Mouse (Mus musculus) heart, adult 2 months (tissue): ENCODE data around the gene Vmn1r55. TPM values are rescaled to one million over a fixed set of nuclear protein-coding genes. Genes with fewer than 3 reads are reported as not detected.

ENCODE experiments used
- DNase-seq, 2 experiments: peaks; one replicate each; pipeline ENCODE4 v3.0.0; 2021
- H3K27ac ChIP-seq: fragments of 200-600 bp; 2 replicates; pipeline ENCODE4 v1.8.1; 2022
- H3K27me3 ChIP-seq: fragments of 200-500 bp; 2 replicates; pipeline ENCODE4 v1.6.1; 2012; ENCODE audit warnings: mild to moderate bottlenecking, low read length, inconsistent platforms, mixed read lengths; ENCODE audit not compliant: control insufficient read depth, insufficient read depth
- H3K36me3 ChIP-seq: fragments of 200-500 bp; 2 replicates; pipeline ENCODE4 v1.6.1; 2012; ENCODE audit warnings: low read length, inconsistent platforms; ENCODE audit not compliant: control insufficient read depth, insufficient read depth
- H3K4me1 ChIP-seq: fragments of 200-500 bp; 2 replicates; pipeline ENCODE4 v1.6.1; 2011; ENCODE audit warnings: low read length; ENCODE audit not compliant: control insufficient read depth, insufficient read depth
- H3K4me3 ChIP-seq: fragments of 200-600 bp; 2 replicates; pipeline ENCODE4 v1.8.1; 2022
- H3K79me2 ChIP-seq: fragments of 200-500 bp; replicated peaks from 2 replicates; pipeline ENCODE4 v1.6.1; 2012; ENCODE audit warnings: mild to moderate bottlenecking, inconsistent platforms, low read length, moderate library complexity, mixed read lengths; ENCODE audit not compliant: control insufficient read depth, insufficient read depth
- H3K9ac ChIP-seq: fragments of 200-500 bp; 2 replicates; pipeline ENCODE4 v1.6.1; 2012; ENCODE audit warnings: low read depth, mild to moderate bottlenecking, control low read depth, inconsistent platforms, low read length, mixed read lengths
- CTCF ChIP-seq: fragments of 200-600 bp; IDR thresholded peaks from 2 replicates; pipeline ENCODE4 v1.8.1; 2022; ENCODE audit warnings: antibody characterized with exemption, mild to moderate bottlenecking, moderate library complexity
- EP300 ChIP-seq: fragments of 200-500 bp; IDR thresholded peaks from 2 replicates; pipeline ENCODE4 v1.6.1; 2011; ENCODE audit warnings: low read depth, low read length, control low read depth; ENCODE audit not compliant: insufficient read depth
- POLR2A ChIP-seq: fragments of 200-500 bp; IDR thresholded peaks from 2 replicates; pipeline ENCODE4 v1.6.1; 2011; ENCODE audit warnings: mild to moderate bottlenecking, low read depth, low read length, control low read depth; ENCODE audit not compliant: insufficient read depth
- WGBS: fragments of 180-500 bp; shearing (Covaris S2); methylation state at CpG from one replicate; pipeline ENCODE4 v1.1.7; 2018; 5-methylcytosine and 5-hydroxymethylcytosine counted together
- intact Hi-C: fragments of 180-260 bp; cut with DNase I; formaldehyde crosslinking; loops from one replicate; pipeline ENCODE4 v1.15.1; 2025
- polyA plus RNA-seq: library from polyadenylated mRNA; depleted of rRNA; stranded (reverse); fragments of >200 nt; gene quantifications from 2 replicates; pipeline ENCODE4 v1.2.3, GENCODE M21; 2012
- total RNA-seq, 2 experiments: library from RNA; stranded (reverse); gene quantifications; 2 replicates each; pipeline ENCODE4 v1.2.3; 2021

The Vmn1r55 gene
- total and polyA plus RNA-seq, 3 experiments, result not detected

DNA sequence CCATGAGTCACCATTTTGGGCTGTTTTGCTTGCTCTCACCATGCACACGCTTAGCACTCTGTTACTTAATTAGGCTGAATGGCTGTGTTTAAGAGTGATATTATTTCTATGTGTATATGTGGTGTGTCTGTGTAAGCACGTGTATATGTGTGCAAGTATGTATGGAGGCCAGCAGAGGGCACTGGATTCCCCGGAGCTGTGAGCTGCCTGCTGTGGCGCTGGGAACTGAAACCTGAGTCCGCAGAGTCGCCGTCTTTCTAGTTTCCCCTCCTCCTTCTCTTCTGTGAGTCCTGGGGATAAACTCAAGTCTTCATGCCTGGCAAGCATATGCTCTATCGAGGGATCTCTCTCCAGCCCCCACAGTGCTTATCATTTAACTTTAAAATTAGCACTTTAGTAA is 40.2 kb downstream of the Vmn1r55 start:
- Histone ChIP-seq H3K4me3 (no peak overlapping the region), H3K79me2 (no peaks in the 10 kb centered on the region), H3K36me3 (no peaks in the 10 kb centered on the region), H3K27ac (no peak overlapping the region), H3K9ac (no peak overlapping the region), H3K4me1 (peaks cover 1% of the 10 kb centered on the region), H3K27me3 (no peaks in the 10 kb centered on the region)
- intact Hi-C loops, result no loop called here
- no peak for DNase-seq
- TF ChIP-seq CTCF (no peak), EP300 (no peak), POLR2A (no peak)
- WGBS, result 79% methylated on average over 8 of the region's 8 CpGs

DNA sequence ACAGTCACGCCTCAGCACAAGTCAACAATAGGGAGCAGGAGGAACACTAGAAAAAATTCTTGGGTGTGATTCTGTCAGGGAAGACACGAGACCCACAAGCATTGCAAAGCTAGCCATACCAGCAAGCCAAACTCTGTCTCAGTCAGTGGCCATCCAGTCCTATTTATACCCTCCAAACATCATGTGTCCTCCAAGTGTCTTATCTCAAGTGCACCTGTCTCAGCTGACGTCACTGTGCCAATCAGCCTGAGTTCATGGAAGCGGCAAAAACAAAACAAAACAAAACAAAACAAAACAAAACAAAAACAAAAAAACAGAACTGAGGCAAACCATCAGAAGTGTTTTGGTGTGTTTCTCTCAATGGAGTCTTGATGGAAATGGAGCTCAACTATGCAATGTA is 41.2 kb downstream of the Vmn1r55 start:
- Histone ChIP-seq H3K27me3 (no peaks in the 10 kb centered on the region), H3K4me1 (peaks cover 1% of the 10 kb centered on the region), H3K36me3 (no peaks in the 10 kb centered on the region), H3K9ac (no peak overlapping the region), H3K4me3 (no peak overlapping the region), H3K79me2 (no peaks in the 10 kb centered on the region), H3K27ac (no peak overlapping the region)
- intact Hi-C loops, result no loop called here
- 44% methylated on average over 4 of the region's 4 CpGs for WGBS
- TF ChIP-seq POLR2A, result no peak
- TF ChIP-seq CTCF, result no peak
- no peak for TF ChIP-seq EP300
- DNase-seq, result no peak

DNA sequence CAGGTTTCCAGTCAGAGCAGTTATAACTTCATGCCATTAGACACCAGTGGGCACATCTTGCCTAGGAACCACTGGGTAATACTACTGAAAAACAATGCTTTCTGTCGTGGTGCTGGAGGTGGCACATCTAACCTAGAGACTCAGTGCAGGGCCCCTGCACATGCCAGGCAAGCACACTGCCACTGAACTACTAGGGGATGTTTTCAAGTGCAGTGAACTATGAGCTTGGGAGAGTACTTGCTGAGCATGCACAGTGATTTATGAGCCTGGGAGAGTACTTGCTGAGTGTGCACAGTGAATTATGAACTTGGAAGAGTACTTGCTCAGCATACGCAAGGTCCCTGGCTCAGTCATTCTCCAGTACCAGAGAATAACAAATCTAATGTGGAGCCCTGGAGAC is 46.9 kb downstream of the Vmn1r55 start:
- H3K27me3 ChIP-seq, result no peaks in the 10 kb centered on the region
- whole genome bisulfite sequencing, result 80% methylated on average over 2 of the region's 2 CpGs

DNA sequence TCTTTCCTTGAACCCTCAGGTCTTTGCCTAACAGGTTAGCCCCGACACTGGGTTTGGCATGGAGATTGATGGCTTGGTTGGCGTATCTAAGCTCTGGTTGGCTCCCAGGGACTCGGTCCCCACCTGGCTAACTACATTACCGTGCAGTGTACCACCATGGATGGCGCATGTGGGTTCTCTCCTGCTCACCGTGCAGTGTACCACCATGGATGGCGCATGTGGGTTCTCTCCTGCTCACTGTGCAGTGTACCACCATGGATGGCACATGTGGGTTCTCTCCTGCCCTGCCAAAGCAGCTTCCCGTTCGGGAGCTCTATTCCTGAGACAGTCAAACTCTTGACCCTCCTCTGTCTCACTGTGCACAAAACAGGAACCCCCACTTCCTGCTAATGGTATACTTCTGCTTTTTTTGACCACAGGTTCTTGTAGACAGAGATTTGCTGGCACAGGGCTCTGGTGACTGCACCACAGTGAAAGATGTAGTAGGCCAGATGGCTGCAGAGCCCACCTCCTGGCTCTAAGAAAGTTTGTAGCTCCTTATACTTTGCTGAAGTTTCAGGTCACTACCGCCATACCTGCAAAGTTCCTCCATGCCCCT is 48.3 kb downstream of the Vmn1r55 start:
- DNase-seq, result peak in 1 of 2 experiments; percentile 40

More for the DNA sequence above, 46.9 kb downstream of the Vmn1r55 start:
- Histone ChIP-seq H3K4me1 (no peaks in the 10 kb centered on the region), H3K9ac (no peak overlapping the region), H3K27ac (no peak overlapping the region), H3K4me3 (no peak overlapping the region), H3K79me2 (no peaks in the 10 kb centered on the region), H3K36me3 (no peaks in the 10 kb centered on the region)
- intact Hi-C loops, result no loop called here
- no peak for DNase-seq
- TF ChIP-seq CTCF (no peak), POLR2A (no peak), EP300 (no peak)

DNA sequence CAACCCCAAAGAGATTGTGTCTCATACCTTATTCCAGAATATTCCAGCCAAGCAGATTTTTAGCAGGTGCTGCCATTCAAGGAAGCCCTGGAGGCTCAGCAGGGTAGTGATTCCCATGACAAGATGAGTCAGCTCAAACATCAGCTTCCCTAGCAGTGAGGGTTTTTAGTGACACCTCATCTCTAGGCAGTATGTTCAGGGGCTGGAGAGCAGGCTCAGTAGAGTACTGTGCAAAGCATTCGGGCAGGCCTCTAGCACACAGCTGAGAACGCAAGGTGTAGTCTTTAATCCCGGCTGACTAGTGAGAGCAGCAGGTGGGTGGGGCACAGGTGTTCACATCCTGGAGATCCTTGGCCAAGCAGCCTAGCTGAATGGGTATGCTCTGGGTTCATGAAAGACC is 49.7 kb downstream of the Vmn1r55 start:
- 88% methylated on average over 3 of the region's 3 CpGs for WGBS
- Histone ChIP-seq H3K27me3 (no peaks in the 10 kb centered on the region), H3K27ac (no peak overlapping the region), H3K4me1 (no peaks in the 10 kb centered on the region), H3K79me2 (no peaks in the 10 kb centered on the region), H3K36me3 (no peaks in the 10 kb centered on the region), H3K4me3 (no peak overlapping the region), H3K9ac (no peak overlapping the region)
- no peak for TF ChIP-seq CTCF
- TF ChIP-seq POLR2A, result no peak
- no peak for TF ChIP-seq EP300
- intact Hi-C loops, result no loop called here
- DNase-seq, result no peak

More for the DNA sequence above, 48.3 kb downstream of the Vmn1r55 start:
- Histone ChIP-seq H3K27me3 (no peaks in the 10 kb centered on the region), H3K4me3 (no peak overlapping the region), H3K9ac (no peak overlapping the region), H3K36me3 (no peaks in the 10 kb centered on the region), H3K79me2 (no peaks in the 10 kb centered on the region), H3K27ac (no peak overlapping the region), H3K4me1 (no peaks in the 10 kb centered on the region)
- intact Hi-C loops, result no loop called here
- 66% methylated on average over 10 of the region's 10 CpGs for whole genome bisulfite sequencing
- no peak for TF ChIP-seq EP300
- TF ChIP-seq POLR2A, result no peak
- TF ChIP-seq CTCF, result no peak

DNA sequence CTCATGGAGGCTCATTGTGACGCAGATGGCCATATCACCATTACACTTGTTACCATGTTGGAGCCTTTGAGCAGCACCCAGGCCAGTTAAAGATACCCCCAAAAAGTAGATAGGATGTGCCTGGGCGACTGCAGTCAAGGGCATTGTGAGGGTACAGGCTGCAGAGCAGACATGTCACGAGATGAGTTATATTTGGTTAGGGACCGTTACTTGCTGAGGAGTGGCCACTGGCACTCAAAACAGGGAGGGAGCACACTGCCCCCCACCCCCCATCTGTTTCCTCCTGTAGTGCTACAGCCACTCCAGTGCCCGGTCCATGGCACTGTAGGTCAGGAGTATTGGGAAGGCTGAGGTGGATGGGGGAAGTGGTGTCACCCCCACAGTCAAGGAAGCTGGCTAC is 50.7 kb downstream of the Vmn1r55 start:
- intact Hi-C loops, result no loop called here
- H3K27ac ChIP-seq, result no peak overlapping the region
- no peaks in the 10 kb centered on the region for H3K4me1 ChIP-seq
- WGBS, result 67% methylated on average over 5 of the region's 5 CpGs
- H3K27me3 ChIP-seq, result no peaks in the 10 kb centered on the region
- H3K36me3 ChIP-seq, result no peaks in the 10 kb centered on the region
- TF ChIP-seq EP300 (no peak), CTCF (no peak), POLR2A (no peak)
- H3K9ac ChIP-seq, result no peak overlapping the region
- no peaks in the 10 kb centered on the region for H3K79me2 ChIP-seq
- H3K4me3 ChIP-seq, result no peak overlapping the region
- DNase-seq, result no peak
